Comparison of ENCODE assay signal across 15 mouse cellular contexts in the genomic region with DNA sequence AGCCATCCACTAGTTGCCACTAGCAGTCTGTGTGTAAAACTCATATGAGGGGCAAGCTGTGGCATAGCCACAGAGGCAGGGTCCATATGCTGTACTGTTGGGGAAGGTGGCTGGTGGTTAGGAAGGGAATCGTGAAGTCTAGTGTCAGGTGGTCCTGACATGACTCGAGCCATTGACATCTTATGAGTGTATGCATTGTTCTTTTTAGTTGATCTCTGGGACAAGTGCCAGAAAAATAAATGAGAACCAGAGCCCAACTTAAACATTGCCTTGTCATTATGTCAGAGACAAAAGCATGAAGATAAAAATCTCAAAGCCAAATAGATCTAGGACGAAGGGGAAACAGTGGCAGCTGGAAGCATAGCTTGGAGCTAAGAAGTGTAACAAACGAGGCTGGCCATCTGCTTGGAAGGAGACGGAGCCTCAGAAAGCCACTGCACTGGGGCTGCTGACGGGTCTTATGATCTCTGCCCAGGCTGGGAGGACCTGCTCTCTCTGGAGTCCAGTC.
A peak's percentile ranks its signal among the peaks of the same experiment; 100 is the strongest.
DNase-seq lines count a peak whose midpoint lies in the region; ATAC-seq and TF ChIP-seq lines count a peak whose summit lies in the region.
"Had no signal": no experiment of that assay in that cellular context is flagged by ENCODE, and none has a peak within 500 bp of the region (broad histone marks: within the 10 kb centered on the region; RNA-seq: fewer than 3 reads in every experiment).

No protein-coding gene starts in this region.

- 42% methylated on average over 6 of the region's 6 CpGs for WGBS in kidney, embryonic 14.5 days
- WGBS in stomach, embryonic 14.5 days, result 20% methylated on average over 6 of the region's 6 CpGs
- WGBS in stomach, postnatal 0 days, result 13% methylated on average over 6 of the region's 6 CpGs
- 12% methylated on average over 6 of the region's 6 CpGs for WGBS in stomach, embryonic 16.5 days

- H3K9ac ChIP-seq in kidney, embryonic 14.5 days (ENCODE audit: low read depth, low read length), result no peak overlapping the region
- no peak overlapping the region for H3K9ac ChIP-seq in stomach, embryonic 14.5 days (replicated peaks; ENCODE audit: low read depth, low read length)
- H3K9ac ChIP-seq in stomach, postnatal 0 days (ENCODE audit: low read length), result no peak overlapping the region
- H3K9ac ChIP-seq in stomach, embryonic 16.5 days (ENCODE audit: low read length), result no peak overlapping the region
- H3K9ac ChIP-seq: limb, embryonic 12.5 days had no signal

- 0 out of 2 replicates have a peak, but pooled peaks have one; percentile 55 for ATAC-seq in kidney, embryonic 14.5 days (ENCODE audit: low FRiP score, low TSS enrichment)
- ATAC-seq in stomach, embryonic 14.5 days (ENCODE audit: insufficient number of reproducible peaks, insufficient read depth, low FRiP score, low read depth), result 0 out of 2 replicates have a peak, but pooled peaks have one; percentile 37
- no peak for ATAC-seq in stomach, postnatal 0 days (ENCODE audit: low FRiP score, low TSS enrichment)
- peak; percentile 47; the same call in 1 of the 2 replicates for ATAC-seq in stomach, embryonic 16.5 days (ENCODE audit: insufficient read depth, low FRiP score)
- ATAC-seq: intestine, embryonic 16.5 days had no signal

- no peak for TF ChIP-seq EP300 in stomach, postnatal 0 days (optimal IDR thresholded peaks at IDR 0.05)

- no peaks in the 10 kb centered on the region for H3K27me3 ChIP-seq in kidney, embryonic 14.5 days (ENCODE audit: control insufficient read depth, insufficient read depth, low read length)
- H3K27me3 ChIP-seq in stomach, embryonic 14.5 days (ENCODE audit: control insufficient read depth, insufficient read depth, low read length), result no peaks in the 10 kb centered on the region
- no peaks in the 10 kb centered on the region for H3K27me3 ChIP-seq in stomach, postnatal 0 days (ENCODE audit: control insufficient read depth, insufficient read depth, low read length)
- no peaks in the 10 kb centered on the region for H3K27me3 ChIP-seq in stomach, embryonic 16.5 days (ENCODE audit: control insufficient read depth, insufficient read depth, low read length)
- H3K27me3 ChIP-seq: limb, embryonic 12.5 days had no signal

- H3K4me1 ChIP-seq in kidney, embryonic 14.5 days (ENCODE audit: control insufficient read depth, insufficient read depth, low read length), result no peaks in the 10 kb centered on the region
- H3K4me1 ChIP-seq in stomach, embryonic 14.5 days (ENCODE audit: control insufficient read depth, insufficient read depth, low read length), result 0 out of 2 replicates have a peak, but pooled peaks cover 2% of the 10 kb centered on the region
- peaks cover 4% of the 10 kb centered on the region; the same call in 1 of the 2 replicates for H3K4me1 ChIP-seq in stomach, postnatal 0 days (replicated peaks; ENCODE audit: control insufficient read depth, insufficient read depth)
- 0 out of 2 replicates have a peak, but pooled peaks cover 3% of the 10 kb centered on the region for H3K4me1 ChIP-seq in stomach, embryonic 16.5 days (ENCODE audit: control insufficient read depth, insufficient read depth, low read length)

- no peaks in the 10 kb centered on the region for H3K36me3 ChIP-seq in kidney, embryonic 14.5 days (ENCODE audit: control insufficient read depth, insufficient read depth, low read length)
- no peaks in the 10 kb centered on the region for H3K36me3 ChIP-seq in stomach, embryonic 14.5 days (ENCODE audit: control insufficient read depth, insufficient read depth, low read length)
- no peaks in the 10 kb centered on the region for H3K36me3 ChIP-seq in stomach, postnatal 0 days (ENCODE audit: control insufficient read depth, insufficient read depth, low read length)
- no peaks in the 10 kb centered on the region for H3K36me3 ChIP-seq in stomach, embryonic 16.5 days (ENCODE audit: control insufficient read depth, insufficient read depth, low read length)
- H3K36me3 ChIP-seq: limb, embryonic 12.5 days had no signal

- peak; percentile 13 to 18 for DNase-seq in cerebellum, postnatal 14 days
- DNase-seq in cerebellum, postnatal 4 days (ENCODE audit: low spot score in 2 of 2), result no peak
- DNase-seq in kidney, adult 9 months, result no peak
- no peak for DNase-seq in stomach, postnatal 0 days (ENCODE audit: low spot score)
- DNase-seq in heart, postnatal 36 days, result no peak
- DNase-seq: adrenal gland, postnatal 14 days; heart, adult 18-20 months; kidney, postnatal 25 days; lung, postnatal 14 days; thymus, adult 2 months had no signal

- intact Hi-C loops in heart, postnatal 36 days (cut with DNase I), result no loop called here

- no peak overlapping the region for H3K27ac ChIP-seq in kidney, embryonic 14.5 days (ENCODE audit: low read depth, low read length)
- no peak overlapping the region for H3K27ac ChIP-seq in stomach, embryonic 14.5 days (ENCODE audit: low read length)
- no peak overlapping the region for H3K27ac ChIP-seq in stomach, postnatal 0 days (replicated peaks)
- H3K27ac ChIP-seq in stomach, embryonic 16.5 days (ENCODE audit: low read length), result no peak overlapping the region
- H3K27ac ChIP-seq: limb, embryonic 12.5 days had no signal

- no peak overlapping the region for H3K4me2 ChIP-seq in kidney, embryonic 14.5 days (replicated peaks; ENCODE audit: low read depth, low read length)
- no peak overlapping the region for H3K4me2 ChIP-seq in stomach, embryonic 14.5 days (replicated peaks; ENCODE audit: low read depth, low read length)
- H3K4me2 ChIP-seq in stomach, postnatal 0 days (replicated peaks; ENCODE audit: low read depth), result no peak overlapping the region
- no peak overlapping the region for H3K4me2 ChIP-seq in stomach, embryonic 16.5 days (ENCODE audit: low read depth, low read length)
- H3K4me2 ChIP-seq: limb, embryonic 12.5 days had no signal

- H3K4me3 ChIP-seq in kidney, embryonic 14.5 days (ENCODE audit: low read length), result no peak overlapping the region
- H3K4me3 ChIP-seq in stomach, embryonic 14.5 days (ENCODE audit: low read depth, low read length), result no peak overlapping the region
- H3K4me3 ChIP-seq in stomach, postnatal 0 days (ENCODE audit: low read depth, low read length), result no peak overlapping the region
- no peak overlapping the region for H3K4me3 ChIP-seq in stomach, embryonic 16.5 days (replicated peaks; ENCODE audit: low read length)
- H3K4me3 ChIP-seq: limb, embryonic 12.5 days had no signal

- 0 out of 2 replicates have a peak, but pooled peaks cover 3% of the 10 kb centered on the region for H3K9me3 ChIP-seq in kidney, embryonic 14.5 days (ENCODE audit: control insufficient read depth, low read length)
- no peaks in the 10 kb centered on the region for H3K9me3 ChIP-seq in stomach, embryonic 14.5 days (ENCODE audit: control insufficient read depth, low read depth, low read length)
- H3K9me3 ChIP-seq in stomach, postnatal 0 days (ENCODE audit: control insufficient read depth, low read length), result no peaks in the 10 kb centered on the region
- 0 out of 2 replicates have a peak, but pooled peaks cover 4% of the 10 kb centered on the region for H3K9me3 ChIP-seq in stomach, embryonic 16.5 days (replicated peaks; ENCODE audit: control insufficient read depth, low read length)

- TF ChIP-seq CTCF in stomach, postnatal 0 days (IDR thresholded peaks at IDR 0.05; ENCODE audit: low read depth), result no peak

Comparison
In these comparisons a context has a peak if more than half of its experiments do, and no peak if none do; other contexts are left out.
1. DNase-seq: peak in cerebellum, postnatal 14 days (2 of 2); none in cerebellum, postnatal 4 days (0 of 2), kidney, adult 9 months (single experiment), stomach, postnatal 0 days (single experiment) and heart, postnatal 36 days (0 of 2).